Mouse (Mus musculus) yolk sac, embryonic 10.5 days (tissue): Measurements from ENCODE around the gene Tpm3.
"Not testable (repeated sequence)": the region's sequence is repeated elsewhere in the genome, so short reads cannot be mapped to it uniquely, and the experiment has no call there.

ENCODE experiments used
- DNase-seq: peaks from one replicate; pipeline ENCODE4 v3.0.0-alpha.2; 2017; ENCODE audit warnings: low spot score

Tpm3 gene

DNA sequence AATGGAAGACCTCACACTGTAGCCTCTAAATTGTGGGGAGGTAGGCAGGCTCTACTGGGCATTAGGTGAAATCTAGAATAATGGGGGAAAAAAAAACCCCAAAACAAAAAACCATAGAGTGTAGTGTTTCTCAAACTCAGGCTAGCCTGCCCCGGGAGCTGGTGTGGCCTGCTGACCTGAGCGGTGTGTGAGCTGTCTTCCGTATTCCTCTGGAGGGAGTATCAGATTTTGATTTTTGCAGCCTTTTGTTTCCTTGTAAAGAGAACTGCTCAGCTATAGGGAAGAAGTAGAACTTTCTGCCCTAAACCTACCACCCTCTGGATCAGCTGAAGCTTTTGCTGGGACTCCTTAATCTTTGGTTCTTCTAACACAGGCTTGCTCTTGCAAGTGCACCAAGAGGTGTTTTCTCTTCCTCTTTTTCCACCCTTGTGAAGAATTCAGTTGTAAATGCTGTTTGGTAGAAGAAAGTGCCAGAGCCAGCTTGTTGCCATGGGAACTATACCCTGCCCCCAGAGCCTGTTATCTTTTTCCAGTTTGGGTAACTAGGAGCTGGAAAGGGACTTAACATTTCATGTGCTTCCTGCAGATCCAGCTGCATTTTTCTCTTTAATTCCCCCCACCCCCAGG, 11.4 kb downstream of the Tpm3 start:
- DNase-seq = peak; percentile 36

DNA sequence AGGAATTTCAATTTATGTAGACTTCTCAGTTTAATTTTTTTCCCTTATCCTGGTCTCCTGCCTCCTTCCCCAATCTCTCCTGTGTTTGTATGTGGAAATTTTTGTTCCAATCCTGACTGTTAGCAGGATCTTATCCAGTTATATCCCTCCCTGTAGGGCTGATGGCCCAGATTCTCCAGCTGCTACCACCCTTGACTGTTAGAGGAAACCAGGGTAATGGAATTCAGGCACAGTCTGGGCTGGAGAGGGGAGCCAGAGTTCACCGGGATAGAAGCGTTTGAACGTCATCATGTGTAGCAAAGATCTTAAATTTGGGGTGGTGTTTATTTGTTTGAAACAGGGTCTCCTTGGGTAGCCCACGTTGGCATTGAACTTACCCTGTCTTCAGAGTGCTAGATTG, 12.3 kb downstream of the Tpm3 start:
- no peak for DNase-seq

DNA sequence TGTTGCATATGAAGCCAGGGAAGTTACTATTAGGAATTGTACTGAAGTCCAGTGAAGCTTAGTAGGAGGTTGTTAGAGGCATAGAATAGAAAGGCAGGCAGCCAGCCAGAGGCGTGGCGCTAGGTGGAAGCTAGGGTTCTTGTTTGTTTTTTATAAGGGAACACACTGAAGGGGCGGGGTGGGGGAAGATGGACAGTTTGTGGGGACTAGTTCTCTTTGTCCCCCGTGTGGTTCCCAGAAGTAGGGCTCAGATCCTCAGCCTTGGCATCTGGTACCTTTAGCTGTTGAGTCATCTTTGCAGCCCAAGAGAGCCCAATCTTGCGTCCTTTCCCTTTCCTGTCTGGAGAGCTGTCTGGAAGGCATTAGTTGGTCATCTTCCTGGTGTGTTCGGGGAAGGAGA, 12.8 kb downstream of the Tpm3 start:
- DNase-seq = no peak

DNA sequence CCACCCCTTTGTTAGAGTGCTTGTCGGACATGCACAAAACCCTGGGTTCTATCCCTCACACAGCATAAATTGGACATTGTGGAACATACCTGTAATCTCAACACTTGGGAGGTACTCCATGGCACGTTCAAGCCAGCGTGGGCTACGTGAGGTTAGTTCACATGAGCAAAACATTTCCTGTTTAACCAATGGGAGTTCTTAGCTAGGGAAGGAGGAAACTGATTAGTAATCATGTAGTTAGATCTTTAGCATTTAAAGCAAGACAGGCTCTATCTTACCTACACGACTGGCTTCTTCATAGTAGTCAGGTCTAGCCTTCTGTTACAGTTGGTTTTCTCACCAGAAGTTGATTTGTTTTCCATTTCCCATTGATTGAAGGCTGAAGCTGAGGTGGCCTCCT, 13.6 kb downstream of the Tpm3 start:
- no peak for DNase-seq

DNA sequence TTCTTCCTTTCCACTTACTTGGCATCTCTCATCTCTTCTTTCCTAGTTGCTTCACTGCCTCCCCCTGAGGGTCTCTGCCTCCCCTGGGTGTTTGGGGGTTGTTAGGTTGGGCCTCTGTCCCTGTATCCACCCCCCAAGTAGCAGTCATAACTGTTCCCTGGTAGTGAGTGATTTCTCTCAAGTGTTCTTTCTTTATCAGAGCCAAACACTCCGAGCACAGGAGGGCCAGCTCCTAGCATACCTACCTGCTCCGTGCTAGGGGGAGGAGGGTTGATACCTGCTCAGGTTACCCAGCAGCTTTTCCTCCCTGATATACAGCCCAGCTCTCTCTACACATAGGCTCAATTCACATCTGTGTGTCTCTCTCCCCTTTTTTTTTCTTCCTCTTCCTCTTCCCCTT, 16.2 kb downstream of the Tpm3 start:
- no peak for DNase-seq

DNA sequence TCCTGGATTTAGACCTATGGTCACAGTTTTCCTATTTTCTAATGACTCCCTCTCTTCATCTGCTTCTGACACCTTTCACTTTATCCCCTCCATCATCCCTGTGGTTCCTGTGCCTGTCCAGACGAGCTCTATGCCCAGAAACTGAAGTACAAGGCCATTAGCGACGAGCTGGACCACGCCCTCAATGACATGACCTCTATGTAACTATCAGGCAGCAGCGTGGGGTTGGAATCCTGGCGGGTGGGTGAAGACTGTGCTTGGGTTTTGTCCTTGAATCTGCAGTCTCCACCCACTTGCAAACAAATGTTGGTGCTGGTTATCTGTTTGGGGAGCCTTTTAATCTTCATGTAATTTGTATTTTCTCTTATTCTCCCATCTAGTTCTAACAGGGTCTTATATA, 18.4 kb downstream of the Tpm3 start:
- DNase-seq = no peak

DNA sequence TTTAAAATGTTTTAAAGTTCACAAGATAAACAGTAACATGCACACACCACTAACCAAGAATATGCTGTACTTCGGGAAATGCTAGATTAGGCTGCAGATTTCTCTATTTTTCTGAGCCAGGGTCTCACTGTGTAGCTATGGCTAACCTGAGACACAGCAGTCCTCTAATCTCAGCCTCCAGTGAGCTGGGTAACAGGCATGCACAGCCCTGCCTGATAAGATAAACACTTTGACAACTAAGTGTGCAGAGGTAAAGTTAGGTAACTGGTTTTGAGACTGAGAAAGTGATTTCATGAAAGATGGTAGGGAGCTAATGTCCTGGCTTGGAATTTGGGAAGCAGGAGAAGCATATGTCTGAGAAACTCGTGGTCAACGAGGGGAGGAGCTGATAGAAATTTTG, 22.0 kb downstream of the Tpm3 start:
- DNase-seq = no peak

DNA sequence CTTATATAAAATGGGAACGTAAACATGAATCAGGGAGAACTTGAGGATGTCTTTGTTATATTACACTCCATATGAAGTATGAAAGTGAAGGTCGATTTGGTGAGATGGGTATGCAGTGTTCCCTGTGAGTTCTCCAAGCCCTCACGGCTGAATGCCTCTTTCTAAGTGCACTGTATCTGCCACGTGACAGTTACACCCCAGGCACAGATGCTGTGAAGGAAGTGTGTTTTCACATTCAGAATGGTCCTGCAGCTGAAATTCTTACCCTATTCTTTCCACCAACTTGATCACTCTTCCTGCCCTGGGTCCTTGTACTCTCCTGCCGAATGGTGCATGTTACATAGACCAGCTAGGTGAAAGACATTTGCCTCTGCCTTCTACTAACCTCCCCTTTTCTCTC, 25.5 kb downstream of the Tpm3 start:
- DNase-seq = no peak

DNA sequence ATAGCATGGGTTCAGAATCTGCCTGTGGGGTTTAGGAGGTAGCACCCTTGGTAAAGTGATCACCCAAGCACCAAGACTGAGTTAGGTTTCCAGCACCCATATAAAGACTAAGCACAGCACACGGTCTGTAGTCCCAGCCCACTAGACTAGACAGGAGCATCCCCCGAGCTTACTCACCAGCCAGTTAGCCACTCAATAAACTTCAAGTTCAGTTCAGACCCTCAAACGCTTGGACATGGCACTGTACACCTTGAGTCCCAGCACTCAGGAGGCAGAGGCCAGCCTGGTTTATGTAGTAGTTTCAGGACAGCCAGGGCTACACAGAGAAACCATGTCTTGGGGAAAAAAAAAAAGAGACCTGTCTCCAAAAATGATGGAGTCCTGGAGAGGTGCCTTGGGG, 28.6 kb downstream of the Tpm3 start:
- DNase-seq = no peak

DNA sequence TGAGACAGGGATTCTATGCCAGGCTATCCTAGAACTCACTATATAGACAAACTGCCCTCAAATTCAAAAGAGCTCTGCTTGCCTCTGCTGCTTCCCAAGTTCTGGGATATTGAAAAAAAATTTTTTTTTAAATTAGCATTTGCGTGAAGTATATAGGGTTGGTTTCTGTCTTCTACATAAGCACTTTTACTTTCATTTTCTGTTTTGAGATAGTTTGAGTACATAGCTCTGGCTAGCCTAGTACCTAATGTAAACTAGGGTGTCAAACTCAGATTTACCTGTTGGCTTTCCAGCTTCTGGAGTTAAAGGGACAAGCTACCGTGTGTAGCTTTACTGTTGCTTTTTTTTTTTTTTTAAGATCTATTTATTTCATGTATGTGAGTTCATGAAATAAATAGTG, 29.2 kb downstream of the Tpm3 start:
- DNase-seq = no peak

DNA sequence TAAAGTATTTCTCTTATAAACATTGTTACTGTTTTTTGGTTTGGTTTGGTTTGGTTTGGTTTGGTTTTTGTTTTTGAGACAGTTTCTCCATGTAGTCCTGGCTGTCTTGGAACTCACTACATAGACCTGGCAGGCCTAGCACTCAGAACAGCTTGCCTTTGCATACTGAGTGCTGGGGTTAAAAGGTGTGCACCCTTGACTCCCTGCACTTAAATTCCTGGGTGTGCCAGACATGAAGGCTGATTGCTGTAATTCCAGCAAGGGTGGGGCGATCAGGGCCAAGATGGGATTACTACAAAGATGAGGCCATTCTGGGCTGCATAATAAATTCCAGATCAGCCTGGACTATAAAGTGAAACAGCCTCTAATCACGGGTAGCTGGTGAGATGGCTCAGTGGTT, 29.8 kb downstream of the Tpm3 start:
- no peak for DNase-seq

DNA sequence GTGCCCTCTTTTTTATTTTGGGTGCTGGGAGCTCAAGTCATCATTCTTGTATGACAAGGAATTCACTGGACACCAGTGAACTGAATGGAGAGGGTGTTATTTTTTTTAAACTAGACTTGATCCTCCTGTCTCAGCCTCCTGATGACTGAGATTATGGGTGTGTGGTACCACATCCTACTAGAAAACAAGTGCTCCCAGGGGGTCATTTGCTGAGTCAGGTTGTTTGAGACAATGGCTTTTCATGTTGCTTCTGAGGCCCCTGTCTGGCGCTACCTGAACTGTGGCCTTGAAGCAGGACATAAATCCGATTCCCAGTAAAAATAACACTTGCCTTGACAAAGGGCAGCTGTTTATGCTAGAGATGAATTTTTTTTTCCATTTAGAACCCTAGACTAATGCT, 30.7 kb downstream of the Tpm3 start:
- no peak for DNase-seq

DNA sequence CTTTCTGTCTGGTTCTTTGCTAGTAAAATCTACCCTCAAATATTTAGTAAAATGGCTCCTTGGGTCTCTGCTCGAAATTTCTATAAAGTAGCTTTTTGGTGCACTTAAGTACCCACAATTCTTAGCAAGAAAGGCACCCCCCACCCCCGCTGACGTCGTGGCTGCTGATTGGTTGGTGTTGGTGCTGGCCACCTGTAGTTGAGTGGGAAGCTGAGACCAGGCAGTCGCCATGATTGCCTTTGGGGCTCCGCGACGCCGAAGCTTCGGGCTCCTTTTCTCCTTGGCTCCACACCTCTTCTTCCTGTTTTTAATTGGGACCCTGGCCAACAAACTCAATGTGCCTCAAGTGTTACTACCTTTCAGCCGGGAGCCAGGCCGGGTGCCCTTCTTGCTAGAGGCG, 31.5 kb downstream of the Tpm3 start, which contains the start of gene Nup210l:
TSS of gene Nup210l (plus strand) at position 195 of the 400 bp plus-strand sequence.
- no peak for DNase-seq

DNA sequence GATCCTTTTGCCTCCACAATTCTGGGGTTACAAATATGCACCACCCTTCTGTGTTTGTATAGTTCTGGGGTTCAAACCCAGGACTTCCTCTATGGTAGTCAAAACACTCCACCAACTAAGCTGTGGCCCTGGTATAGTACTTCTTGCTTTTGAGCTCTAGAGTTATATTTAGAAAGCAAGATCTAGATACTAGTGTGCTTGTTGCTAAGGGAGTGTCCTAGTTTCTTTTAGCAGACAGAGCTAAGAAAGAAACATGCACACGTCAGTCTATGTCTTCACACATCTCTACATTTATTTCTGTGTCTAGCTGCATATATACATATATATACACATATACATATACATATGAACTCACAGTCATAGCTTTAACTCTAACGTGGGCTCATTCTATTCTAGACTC, 39.3 kb downstream of the Tpm3 start:
- no peak for DNase-seq

DNA sequence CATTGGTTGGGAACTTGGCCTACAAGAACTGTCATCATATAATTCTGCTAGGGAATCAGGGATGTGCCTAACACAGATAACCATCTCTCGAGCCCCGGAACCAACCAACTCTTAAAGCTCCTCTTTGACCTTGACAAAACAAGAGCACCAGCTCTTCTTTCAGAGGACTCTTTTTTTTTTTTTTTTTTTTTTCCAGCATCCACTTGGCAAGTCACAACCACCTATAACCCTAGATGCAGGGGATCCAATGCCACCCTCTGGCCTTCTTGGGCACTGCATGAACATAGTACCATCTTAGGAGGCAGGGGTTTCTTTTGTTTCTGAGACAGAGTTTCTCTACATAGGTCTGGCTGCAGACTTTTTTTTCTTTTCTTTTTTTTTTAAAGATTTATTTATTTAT, 41.9 kb downstream of the Tpm3 start:
- no peak for DNase-seq

DNA sequence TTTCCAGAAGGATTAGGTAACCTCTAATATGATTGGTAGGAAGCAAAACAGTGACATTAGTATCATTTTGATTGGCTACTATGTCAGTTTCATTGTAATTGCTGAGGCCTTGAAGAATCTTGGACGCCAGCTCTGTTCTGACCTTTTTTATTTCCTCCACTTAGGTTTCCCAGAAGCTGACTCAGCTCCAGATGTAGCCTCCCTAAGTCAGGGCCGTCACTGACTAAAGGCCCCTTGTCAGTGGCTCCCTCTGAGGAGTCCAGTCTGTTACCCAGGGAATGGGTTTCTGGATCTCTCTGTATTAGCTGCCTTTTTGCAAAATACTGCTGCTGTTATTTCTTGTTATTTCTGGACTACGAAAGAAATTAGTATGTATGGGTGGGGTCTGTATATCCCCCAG, 43.1 kb downstream of the Tpm3 start:
- DNase-seq = no peak

DNA sequence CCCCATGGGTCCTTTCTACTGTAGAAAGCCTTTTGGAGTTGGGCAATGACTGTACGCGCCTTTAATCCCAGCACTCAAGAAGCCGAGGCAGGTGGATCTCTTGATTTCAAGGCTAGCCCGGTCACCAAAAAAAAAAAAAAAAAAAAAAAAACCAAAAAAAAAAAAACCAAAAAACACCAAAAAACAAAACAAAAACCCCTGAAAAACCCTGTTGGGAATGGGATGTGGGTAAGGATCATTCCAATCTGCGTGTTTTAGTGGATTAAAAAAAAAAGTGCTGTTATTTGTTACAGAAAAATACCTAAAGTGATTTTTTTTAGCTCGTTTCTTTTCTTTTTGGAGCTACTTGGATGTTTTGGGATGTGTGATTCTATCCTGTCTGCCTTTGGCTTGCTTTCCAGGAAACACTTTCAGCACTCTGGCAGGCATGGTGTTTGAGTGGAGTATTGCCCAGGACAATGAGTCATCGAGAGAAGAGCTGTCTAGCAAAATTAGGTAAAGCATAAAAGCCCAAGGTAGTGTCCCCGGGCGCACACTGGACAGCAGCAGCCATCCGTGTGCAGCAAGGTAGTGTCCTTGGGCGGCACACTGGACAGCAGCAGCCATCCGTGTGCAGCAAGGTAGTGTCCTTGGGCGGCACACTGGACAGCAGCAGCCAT, 45.8 kb downstream of the Tpm3 start:
- no peak for DNase-seq

DNA sequence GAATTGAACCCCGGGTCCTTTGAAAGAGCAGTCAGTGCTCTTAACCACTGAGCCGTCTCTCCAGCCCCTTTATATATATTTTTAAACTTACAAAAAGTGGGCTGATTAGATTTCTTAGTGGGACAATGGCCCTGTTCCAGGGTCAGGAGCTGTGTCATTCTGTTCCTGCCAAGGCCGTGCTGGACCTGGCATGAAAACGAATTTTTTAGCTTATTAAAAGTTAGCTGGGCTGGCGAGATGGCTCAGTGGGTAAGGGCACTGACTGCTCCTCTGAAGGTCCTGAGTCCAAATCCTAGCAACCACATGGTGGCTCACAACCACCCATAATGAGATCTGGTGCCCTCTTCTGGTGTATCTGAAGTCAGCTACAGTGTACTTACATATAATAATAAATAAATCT, 49.6 kb downstream of the Tpm3 start:
- not testable (repeated sequence) for DNase-seq

DNA sequence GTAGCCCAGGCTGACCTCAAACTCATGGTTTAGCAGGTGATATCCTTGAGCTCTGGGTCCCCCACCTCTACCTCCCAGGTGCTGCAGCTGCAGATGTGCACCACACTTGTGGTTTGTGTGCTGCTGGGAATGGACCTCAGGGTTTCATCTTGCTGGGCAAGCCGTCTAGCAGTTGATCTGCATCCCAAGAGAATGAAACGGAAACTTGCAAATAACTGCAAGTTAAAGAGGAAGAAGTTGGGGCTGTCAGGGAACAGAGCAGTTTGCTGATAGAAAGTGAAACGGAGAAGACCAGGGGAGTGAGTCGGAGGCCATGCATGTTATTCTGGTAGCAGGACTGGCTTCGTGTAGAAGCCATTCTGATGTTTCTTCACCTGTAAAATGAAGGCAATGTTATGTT, 53.3 kb downstream of the Tpm3 start:
- no peak for DNase-seq

DNA sequence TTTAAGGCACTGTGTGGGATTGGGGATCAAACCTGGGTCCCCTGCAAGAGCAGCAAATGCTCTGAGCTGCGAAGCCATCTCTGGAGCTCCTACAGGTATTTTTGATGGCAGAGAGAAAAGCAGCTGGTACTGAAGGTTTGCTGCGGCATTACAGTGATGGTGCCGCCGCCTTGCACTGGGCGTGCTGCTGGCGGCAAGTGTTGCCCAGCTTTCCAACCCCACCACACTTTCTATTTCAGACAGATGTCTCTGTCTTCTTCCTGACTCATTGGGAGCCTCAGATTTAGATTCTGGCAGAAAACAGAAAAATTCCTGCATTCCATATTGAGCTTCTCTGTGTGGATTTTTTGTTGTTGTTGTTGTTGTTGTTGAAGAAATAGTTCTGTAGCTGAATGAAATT, 55.4 kb downstream of the Tpm3 start:
- no peak for DNase-seq

DNA sequence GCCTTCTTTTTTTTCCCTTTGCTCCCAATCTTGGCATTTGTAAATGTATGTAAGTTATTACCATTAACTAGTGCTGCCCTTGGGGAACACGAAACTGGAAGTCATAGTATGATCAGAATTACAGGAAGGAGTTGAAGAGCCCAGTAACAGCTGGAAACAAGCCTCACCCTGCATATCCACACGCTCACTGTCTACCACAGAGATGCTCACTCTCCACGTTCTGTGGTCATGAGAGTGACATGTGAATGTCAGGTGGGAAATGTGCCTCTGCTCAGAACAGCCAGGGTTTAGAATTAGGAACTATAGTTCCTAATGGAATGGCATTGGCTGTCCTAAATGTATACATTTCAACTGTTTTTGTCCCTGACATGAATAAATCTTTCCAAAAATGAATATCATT, 60.3 kb downstream of the Tpm3 start:
- no peak for DNase-seq

DNA sequence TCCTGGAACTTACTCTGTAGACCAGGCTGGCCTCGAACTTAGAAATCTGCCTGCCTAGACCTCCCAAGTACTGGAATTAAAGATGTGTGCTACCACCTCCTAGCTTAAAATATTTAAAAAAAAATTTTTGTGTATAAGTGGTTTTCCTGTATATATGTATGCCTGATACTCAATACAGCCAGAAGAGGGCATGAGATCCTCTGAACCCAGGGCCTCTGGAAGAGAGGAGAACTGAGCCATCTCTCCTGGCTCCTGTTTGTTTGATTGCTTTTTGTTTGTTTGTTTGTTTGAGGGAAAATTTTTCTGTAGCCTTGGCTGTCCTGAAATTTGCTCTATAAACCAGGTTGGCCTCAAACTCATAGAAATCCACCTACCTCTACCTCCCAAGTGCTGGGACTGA, 60.9 kb downstream of the Tpm3 start:
- no peak for DNase-seq

DNA sequence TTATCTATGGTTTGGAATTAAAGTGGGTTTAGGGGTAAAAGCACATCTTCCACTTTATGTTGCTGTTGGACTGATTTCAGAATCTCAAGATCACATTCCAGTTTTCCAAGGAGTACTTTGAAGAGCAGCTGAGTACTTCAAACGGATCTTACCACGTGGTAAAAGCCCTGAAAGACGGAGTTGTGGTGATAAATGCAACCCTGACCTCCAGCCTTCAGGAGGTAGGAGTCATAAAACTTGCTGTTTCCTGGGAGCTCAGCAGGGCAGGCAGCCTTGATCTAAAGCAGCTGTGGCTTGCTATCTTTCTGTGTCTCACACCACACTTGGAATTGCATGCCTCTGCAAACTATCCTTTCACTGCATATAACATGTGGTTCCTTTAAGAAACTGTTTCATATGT, 62.0 kb downstream of the Tpm3 start:
- DNase-seq = no peak

DNA sequence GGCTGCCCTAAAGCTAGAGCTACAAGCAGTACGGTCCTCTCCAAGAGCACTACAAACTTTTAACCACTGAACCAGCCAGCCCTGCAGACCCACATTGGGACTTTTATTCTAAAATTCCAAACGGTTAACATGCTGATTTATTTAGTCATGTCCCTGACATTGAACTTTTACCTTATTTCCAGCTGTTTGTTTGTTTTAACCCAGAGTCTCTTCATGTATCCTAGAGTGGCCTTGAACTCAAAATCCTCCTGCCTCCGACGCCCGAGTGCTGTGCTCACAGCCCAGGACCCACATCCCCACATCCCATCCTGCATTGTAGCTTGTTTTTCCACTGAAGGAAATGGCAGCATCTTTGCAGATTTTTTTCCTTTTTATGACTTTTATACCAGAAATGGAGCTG, 62.5 kb downstream of the Tpm3 start:
- no peak for DNase-seq
